Mouse (Mus musculus) fibroblast of lung, adult 2 months (primary cell): ENCODE results near the gene Mecom.
"Not testable (repeated sequence)": the region's sequence is repeated elsewhere in the genome, so short reads cannot be mapped to it uniquely, and the experiment has no call there.

Source experiments
- DNase-seq: peaks from one replicate; pipeline ENCODE4 v3.0.0-alpha.2; 2011; ENCODE audit warnings: low read depth

Gene Mecom

DNA sequence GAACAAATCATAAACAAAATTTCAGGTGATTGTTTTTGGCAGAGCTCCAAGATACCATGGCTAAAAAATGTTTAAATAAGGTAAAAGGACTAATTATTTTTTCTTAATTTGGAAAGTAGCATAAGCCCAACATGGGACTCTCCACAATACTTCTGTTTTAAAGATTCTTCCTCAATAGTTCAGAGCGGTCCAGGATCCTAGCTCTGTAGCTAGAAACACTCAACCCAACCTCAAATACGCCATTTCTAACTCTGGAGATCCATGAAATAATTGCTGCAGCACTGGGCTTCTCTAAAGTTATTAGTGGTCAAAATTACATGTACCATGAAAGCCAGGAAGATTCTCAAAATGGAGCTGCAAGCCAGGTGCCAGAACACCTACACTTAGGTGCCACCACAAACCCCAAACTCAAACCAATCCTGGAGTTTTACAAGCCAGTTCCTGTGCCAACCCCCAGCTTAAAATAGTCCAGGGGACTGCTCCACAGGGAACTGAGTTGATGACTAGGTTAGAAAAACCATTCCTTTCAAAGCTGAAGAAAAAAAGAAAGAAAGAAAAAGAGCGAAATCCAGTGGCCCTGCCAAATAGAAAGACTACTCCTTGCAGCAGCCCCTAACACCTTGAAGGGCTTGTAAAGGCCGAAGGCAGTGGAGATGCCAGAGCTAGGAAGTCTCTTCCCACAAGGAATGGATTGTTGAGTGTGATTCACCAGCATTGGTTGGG, 102.4 kb downstream of the Mecom start:
- DNase-seq, result no peak

- DNase-seq, result no peak
These were observed 106.2 kb downstream of the Mecom start for GRCm38 (mm10) chr3:30441646-30442045.

DNA sequence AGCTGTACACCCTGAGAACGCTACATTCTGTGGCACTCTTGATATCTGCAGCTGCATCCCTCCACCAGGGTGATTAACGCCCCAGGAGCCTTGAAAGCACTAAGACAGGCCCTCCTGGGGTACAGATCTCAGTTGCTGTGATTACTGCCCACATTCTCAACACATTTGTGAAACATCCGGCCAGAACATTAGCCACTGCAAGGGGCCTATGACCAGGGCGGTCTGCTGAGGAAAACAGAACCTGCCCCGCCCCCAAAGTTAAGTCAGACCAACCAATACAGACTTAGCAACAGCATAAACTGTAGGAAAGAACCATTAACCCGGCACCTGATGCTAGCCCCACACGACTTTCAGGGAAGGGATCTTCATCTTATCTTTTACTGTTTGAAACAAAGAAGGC, 109.8 kb downstream of the Mecom start:
- no peak for DNase-seq

- DNase-seq, result no peak
These were observed 111.2 kb downstream of the Mecom start for GRCm38 (mm10) chr3:30436561-30436960.

DNA sequence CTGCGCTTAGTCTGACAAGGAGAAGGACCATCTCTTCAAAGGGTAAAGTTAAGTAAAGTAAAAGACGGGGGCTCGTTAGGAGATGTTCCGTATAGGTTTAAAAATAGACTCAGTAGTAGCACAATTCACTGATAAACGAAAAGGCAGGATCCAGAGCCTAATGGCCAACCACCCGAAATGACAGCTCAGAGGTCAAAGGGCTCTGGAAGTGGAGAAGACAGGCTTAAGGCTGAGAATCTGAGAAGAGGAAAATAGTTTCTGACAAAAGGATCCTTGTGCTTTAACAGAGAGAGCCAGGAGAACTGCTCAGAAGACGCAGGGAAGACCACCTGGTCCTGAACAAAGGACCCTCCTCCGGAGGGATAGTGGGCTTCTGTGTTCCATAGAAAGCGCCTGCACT, 111.7 kb downstream of the Mecom start:
- DNase-seq, result no peak

GRCm38 (mm10) chr3:30428877-30429276, 118.9 kb downstream of the Mecom start:
- DNase-seq, result no peak

DNA sequence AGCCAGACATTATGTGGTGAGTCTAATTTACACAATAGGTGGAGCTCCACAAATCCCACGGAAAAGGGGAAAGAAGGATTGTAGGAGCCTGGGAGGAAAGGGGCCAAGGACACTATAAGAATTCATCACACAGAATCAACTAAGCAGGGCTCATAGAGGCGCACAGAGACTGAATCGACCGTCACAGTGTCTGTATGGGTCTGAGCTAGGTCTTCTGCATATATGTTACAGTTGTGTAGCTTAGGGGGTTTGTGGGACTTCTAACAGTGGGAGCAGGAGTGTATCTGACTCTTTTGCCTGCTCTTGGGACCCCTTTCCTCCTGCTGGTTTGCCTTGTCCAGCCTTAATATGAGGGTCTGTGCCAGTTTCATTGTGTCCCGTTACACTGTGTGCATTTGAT, 123.8 kb downstream of the Mecom start:
- DNase-seq, result no peak

- DNase-seq, result not testable (repeated sequence)
These were observed 125.9 kb downstream of the Mecom start for GRCm38 (mm10) chr3:30421948-30422347.

GRCm38 (mm10) chr3:30420899-30421298, 126.9 kb downstream of the Mecom start:
- no peak for DNase-seq

GRCm38 (mm10) chr3:30414173-30414572, 133.6 kb downstream of the Mecom start:
- no peak for DNase-seq

DNA sequence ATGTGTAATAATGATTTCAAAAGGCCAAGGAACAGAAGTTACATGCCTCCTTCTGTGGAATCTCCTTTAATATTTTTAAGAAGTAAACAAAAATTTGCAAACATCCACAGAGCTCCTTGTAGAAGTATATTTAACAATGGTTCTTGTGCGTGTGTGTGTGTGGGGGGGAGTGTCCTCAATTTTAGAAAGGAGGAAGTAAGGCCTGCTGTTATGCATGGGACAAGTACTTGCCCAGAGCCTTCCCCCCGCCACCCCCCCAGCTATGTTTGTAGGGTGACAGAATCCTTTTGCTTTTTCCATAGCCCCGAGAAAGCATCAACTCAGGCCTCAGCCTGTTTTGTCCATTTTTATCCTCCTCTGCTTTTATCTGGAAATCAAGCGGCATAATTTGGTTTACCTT, 137.0 kb downstream of the Mecom start:
- no peak for DNase-seq

GRCm38 (mm10) chr3:30404821-30405220, 143.0 kb downstream of the Mecom start:
- DNase-seq, result no peak

- DNase-seq, result no peak
These were observed 148.9 kb downstream of the Mecom start for GRCm38 (mm10) chr3:30398911-30399310.

DNA sequence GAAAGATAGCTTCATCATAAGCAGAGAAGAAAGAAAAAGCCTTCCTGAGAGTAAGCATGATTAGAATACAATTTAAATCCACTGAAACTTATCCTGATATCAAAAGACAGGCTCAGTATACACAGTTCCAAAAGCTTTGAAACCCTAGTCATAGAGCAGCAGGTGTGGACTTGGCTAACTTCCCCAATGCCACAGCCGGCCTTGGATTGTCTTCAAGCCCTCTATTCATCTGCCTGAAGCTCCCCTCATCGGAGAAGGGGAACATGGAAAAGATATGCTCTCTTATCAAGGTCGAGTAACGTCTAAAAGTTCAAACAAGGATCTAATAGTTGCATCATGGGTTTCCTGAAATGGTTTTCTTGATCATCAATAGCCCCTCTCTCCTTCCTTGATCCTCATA, 152.9 kb downstream of the Mecom start:
- DNase-seq, result no peak

DNA sequence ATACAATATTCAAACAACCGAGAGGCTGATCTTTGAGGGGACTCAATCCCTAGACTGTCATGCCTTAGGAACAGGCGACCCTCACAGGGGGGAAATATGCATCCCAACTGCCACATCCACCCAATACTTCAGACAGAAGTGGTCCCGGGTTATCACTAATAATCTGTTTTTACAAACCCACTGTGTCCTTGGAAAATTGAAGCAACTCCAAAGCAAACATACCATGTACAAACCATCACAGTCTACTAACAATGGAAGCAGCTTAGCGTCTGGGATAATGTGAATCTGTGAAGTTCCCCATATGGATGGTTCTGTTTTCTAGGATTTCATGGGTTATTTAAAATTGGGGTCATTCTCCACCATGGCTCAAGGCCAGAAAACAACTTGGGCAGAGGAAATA, 155.1 kb downstream of the Mecom start:
- no peak for DNase-seq

DNA sequence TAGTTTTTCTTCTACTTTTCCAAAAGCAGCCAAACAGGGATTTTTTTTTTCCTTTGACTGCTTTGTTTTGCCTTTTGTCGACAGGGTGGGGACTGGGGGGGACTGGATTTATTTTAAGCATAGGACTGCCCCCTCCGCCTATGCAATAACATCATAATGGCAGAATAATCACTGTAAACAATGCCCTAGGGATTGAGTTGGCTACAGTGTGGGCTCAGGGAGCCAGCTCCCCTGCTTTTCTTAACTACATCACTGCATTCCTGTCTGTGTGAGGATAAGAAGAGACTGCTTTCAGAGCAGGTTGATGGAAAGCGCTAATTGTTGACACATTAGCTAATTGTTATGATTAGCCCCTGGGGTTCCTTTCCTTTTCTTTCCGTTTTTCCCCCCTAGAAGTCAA, 155.6 kb downstream of the Mecom start:
- no peak for DNase-seq

DNA sequence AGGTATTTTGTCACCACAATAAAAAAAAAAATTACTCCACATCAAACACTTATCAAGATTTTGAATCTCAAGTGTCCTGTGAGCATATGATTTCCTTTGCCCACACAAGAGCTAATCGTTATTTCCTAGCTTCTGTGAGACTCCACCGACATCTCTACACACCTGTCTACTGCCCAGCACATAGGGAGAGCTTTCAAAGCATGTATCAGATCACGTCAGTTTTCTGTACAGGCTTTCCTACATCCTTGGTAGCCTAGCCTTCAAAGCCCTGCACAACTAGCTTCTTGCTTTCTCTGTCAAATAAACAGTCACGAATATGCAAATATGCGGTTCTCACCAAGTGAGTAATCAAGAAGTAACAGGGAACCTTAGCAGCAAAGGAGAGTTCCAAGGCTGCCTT, 157.5 kb downstream of the Mecom start:
- DNase-seq, result no peak

- no peak for DNase-seq
These were observed 167.5 kb downstream of the Mecom start for GRCm38 (mm10) chr3:30380273-30380672.

GRCm38 (mm10) chr3:30379301-30379700, 168.5 kb downstream of the Mecom start:
- DNase-seq, result no peak

GRCm38 (mm10) chr3:30371472-30371871, 176.3 kb downstream of the Mecom start:
- DNase-seq, result no peak

- no peak for DNase-seq
These were observed 176.8 kb downstream of the Mecom start for GRCm38 (mm10) chr3:30370860-30371455.

DNA sequence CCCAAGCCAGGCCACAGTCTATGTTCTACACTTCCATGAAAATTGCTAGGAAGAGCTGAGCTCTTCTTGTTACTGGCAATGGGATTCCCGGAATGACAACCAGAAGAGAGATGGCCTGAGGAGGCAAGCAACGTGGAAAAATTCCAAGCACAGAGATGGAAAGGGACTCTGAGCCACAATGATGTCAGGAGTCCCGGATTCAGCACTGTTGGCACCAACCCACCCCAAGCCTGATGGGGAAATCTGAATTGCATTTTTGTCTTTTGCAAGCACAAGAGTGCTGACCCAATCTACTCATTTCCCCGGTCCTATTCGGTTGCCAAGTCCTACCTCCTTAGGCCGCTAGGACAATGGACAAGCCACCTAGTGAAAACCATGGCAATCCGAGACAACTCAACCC, 181.2 kb downstream of the Mecom start:
- DNase-seq, result peak; percentile 29

- no peak for DNase-seq
These were observed 186.6 kb downstream of the Mecom start for GRCm38 (mm10) chr3:30361190-30361589.
